Mouse (Mus musculus) hindbrain, embryonic 15.5 days (tissue): Measurements from ENCODE around the gene Cdiptos. TPM values are rescaled to one million over a fixed set of nuclear protein-coding genes. Genes with fewer than 3 reads are reported as not detected.

Source experiments
- ATAC-seq: fragments of 200-750 bp; cut with Nextera tagmentation; 2 replicates; pipeline ENCODE4 v1.8.0; 2017; ENCODE audit warnings: low read depth, moderate number of reproducible peaks, moderate TSS enrichment; ENCODE audit not compliant: low FRiP score
- H3K27ac ChIP-seq: fragments of 300-500 bp; sonication (generic); replicated peaks from 2 replicates; pipeline ENCODE4 v1.5.1; 2015; ENCODE audit warnings: mild to moderate bottlenecking, inconsistent platforms
- H3K27me3 ChIP-seq: fragments of 300-500 bp; sonication (generic); 2 replicates; pipeline ENCODE4 v1.6.1; 2015; ENCODE audit warnings: control low read depth, inconsistent platforms
- H3K36me3 ChIP-seq: fragments of 300-500 bp; sonication (generic); 2 replicates; pipeline ENCODE4 v1.6.1; 2015; ENCODE audit warnings: control low read depth, inconsistent platforms
- H3K4me1 ChIP-seq: fragments of 300-500 bp; sonication (generic); replicated peaks from 2 replicates; pipeline ENCODE4 v1.6.1; 2015; ENCODE audit warnings: control low read depth, inconsistent platforms
- H3K4me2 ChIP-seq: fragments of 300-500 bp; sonication (generic); 2 replicates; pipeline ENCODE4 v1.6.1; 2015; ENCODE audit warnings: moderate library complexity, mild to moderate bottlenecking, inconsistent platforms
- H3K4me3 ChIP-seq: fragments of 300-500 bp; sonication (generic); 2 replicates; pipeline ENCODE4 v1.5.1; 2015; ENCODE audit warnings: mild to moderate bottlenecking, inconsistent platforms
- H3K9ac ChIP-seq: fragments of 300-500 bp; sonication (generic); 2 replicates; pipeline ENCODE4 v1.6.1; 2015; ENCODE audit warnings: inconsistent platforms
- H3K9me3 ChIP-seq: fragments of 300-500 bp; sonication (generic); 2 replicates; pipeline ENCODE4 v1.6.1; 2016; ENCODE audit warnings: control low read depth, inconsistent platforms
- WGBS: fragments of 180-500 bp; shearing (Covaris S2); methylation state at CpG from one replicate; pipeline ENCODE4 v1.1.7; 2015; 5-methylcytosine and 5-hydroxymethylcytosine counted together
- polyA plus RNA-seq: library from polyadenylated mRNA; unstranded; fragments of >200 nt; fragmentation: Nextera tagmentation; extraction: Ambion mirVana; gene quantifications from 2 replicates; pipeline ENCODE4 v1.2.1, GENCODE M21; 2015

Gene Cdiptos
- polyA plus RNA-seq, 1 experiment from 2014 or later: 0.67 TPM

GRCm38 (mm10) chr7:126941801-126942200 is 34.1 kb downstream of the Cdiptos start:
- no peak for ATAC-seq
- H3K36me3 ChIP-seq: peaks cover 42% of the 10 kb centered on the region
- H3K9me3 ChIP-seq: no peaks in the 10 kb centered on the region
- 55% methylated on average over 5 of the region's 5 CpGs for WGBS
- no peaks in the 10 kb centered on the region for H3K27me3 ChIP-seq
- no peak overlapping the region for H3K4me2 ChIP-seq
- no peak overlapping the region for H3K9ac ChIP-seq
- H3K4me1 ChIP-seq: peaks cover 8% of the 10 kb centered on the region
- H3K4me3 ChIP-seq: no peak overlapping the region
- H3K27ac ChIP-seq: no peak overlapping the region

- WGBS: 48% methylated on average over 6 of the region's 6 CpGs
- H3K4me2 ChIP-seq: no peak overlapping the region
- peaks cover 48% of the 10 kb centered on the region for H3K36me3 ChIP-seq
- H3K27me3 ChIP-seq: no peaks in the 10 kb centered on the region
- H3K9me3 ChIP-seq: no peaks in the 10 kb centered on the region
- no peak overlapping the region for H3K27ac ChIP-seq
- no peak for ATAC-seq
- H3K4me1 ChIP-seq: peaks cover 1% of the 10 kb centered on the region; the same call in 1 of the 2 replicates
- no peak overlapping the region for H3K4me3 ChIP-seq
- no peak overlapping the region for H3K9ac ChIP-seq
These were observed 34.7 kb downstream of the Cdiptos start for GRCm38 (mm10) chr7:126941171-126941570.

- Histone ChIP-seq H3K4me3 (no peak overlapping the region), H3K4me2 (no peak overlapping the region), H3K27me3 (no peaks in the 10 kb centered on the region), H3K27ac (no peak overlapping the region), H3K9ac (no peak overlapping the region), H3K9me3 (no peaks in the 10 kb centered on the region), H3K36me3 (peaks cover 25% of the 10 kb centered on the region), H3K4me1 (peaks cover 12% of the 10 kb centered on the region)
- no peak for ATAC-seq
- WGBS: 85% methylated on average over 2 of the region's 2 CpGs
These were observed 43.2 kb downstream of the Cdiptos start for GRCm38 (mm10) chr7:126932652-126933051.

- ATAC-seq: peak; percentile 81; the same call in 1 of the 2 replicates
- under 1% methylated on average over 27 of the region's 27 CpGs for WGBS
- Histone ChIP-seq H3K4me1 (peaks cover 12% of the 10 kb centered on the region), H3K36me3 (0 out of 2 replicates have a peak, but pooled peaks cover 8% of the 10 kb centered on the region), H3K9me3 (no peaks in the 10 kb centered on the region), H3K27ac (peak overlapping the region; percentile 82), H3K4me2 (peak overlapping the region; percentile 88), H3K4me3 (peak overlapping the region; percentile 66), H3K9ac (peak overlapping the region; percentile 57), H3K27me3 (no peaks in the 10 kb centered on the region)
These were observed 46.9 kb downstream of the Cdiptos start for GRCm38 (mm10) chr7:126929046-126929445.

- Histone ChIP-seq H3K4me2 (peak within 1 kb of the TSS; percentile 88), H3K4me3 (peak within 1 kb of the TSS; percentile 66), H3K36me3 (0 out of 2 replicates have a peak, but pooled peaks cover 5% of the 10 kb centered on the region), H3K27me3 (no peaks in the 10 kb centered on the region), H3K4me1 (peaks cover 12% of the 10 kb centered on the region), H3K27ac (peak within 1 kb of the TSS; percentile 82), H3K9me3 (no peaks in the 10 kb centered on the region), H3K9ac (peak within 1 kb of the TSS; percentile 57)
- ATAC-seq: peak; percentile 96
- WGBS: 4% methylated on average over 56 of the region's 56 CpGs
These were observed 47.4 kb downstream of the Cdiptos start, which contains the start of gene Kctd13 for GRCm38 (mm10) chr7:126928384-126929037. TSS of gene Kctd13 (plus strand) at chr7:126928879.

- WGBS: 66% methylated on average over 3 of the region's 3 CpGs
- Histone ChIP-seq H3K9me3 (no peaks in the 10 kb centered on the region), H3K36me3 (no peaks in the 10 kb centered on the region), H3K4me2 (no peak overlapping the region), H3K27me3 (no peaks in the 10 kb centered on the region), H3K9ac (no peak overlapping the region), H3K4me3 (no peak overlapping the region), H3K27ac (no peak overlapping the region), H3K4me1 (peaks cover 17% of the 10 kb centered on the region)
- no peak for ATAC-seq
These were observed 49.6 kb downstream of the Cdiptos start for GRCm38 (mm10) chr7:126926299-126926698.

GRCm38 (mm10) chr7:126923999-126924398 is 51.9 kb downstream of the Cdiptos start:
- 34% methylated on average over 5 of the region's 5 CpGs for WGBS

GRCm38 (mm10) chr7:126922624-126923060 is 53.3 kb downstream of the Cdiptos start, which contains the start of gene Tmem219:
TSS of gene Tmem219 (minus strand) at chr7:126922917.
- WGBS: 13% methylated on average over 5 of the region's 5 CpGs
- no peak within 1 kb of the TSS for H3K9ac ChIP-seq
- no peaks in the 10 kb centered on the region for H3K27me3 ChIP-seq
- no peaks in the 10 kb centered on the region for H3K9me3 ChIP-seq
- H3K36me3 ChIP-seq: no peaks in the 10 kb centered on the region
- H3K4me2 ChIP-seq: no peak within 1 kb of the TSS
- 0 out of 2 replicates have a peak within 1 kb of the TSS, but pooled peaks have one; percentile 31 for H3K27ac ChIP-seq
- no peak within 1 kb of the TSS for H3K4me3 ChIP-seq
- ATAC-seq: no peak
- H3K4me1 ChIP-seq: 0 out of 2 replicates have a peak, but pooled peaks cover 5% of the 10 kb centered on the region

More at GRCm38 (mm10) chr7:126923999-126924398, 51.9 kb downstream of the Cdiptos start:
- Histone ChIP-seq H3K4me2 (no peak overlapping the region), H3K27me3 (no peaks in the 10 kb centered on the region), H3K4me3 (no peak overlapping the region), H3K9ac (no peak overlapping the region), H3K36me3 (no peaks in the 10 kb centered on the region), H3K27ac (no peak overlapping the region), H3K9me3 (no peaks in the 10 kb centered on the region), H3K4me1 (0 out of 2 replicates have a peak, but pooled peaks cover 5% of the 10 kb centered on the region)
- ATAC-seq: no peak

Other genes with a start within 250 kb of the Cdiptos start
- 107 and 115 TPM in 2 replicates for gene Mapk3, start 216.5 kb downstream of the Cdiptos start, polyA plus RNA-seq
- gene Gdpd3, start 209.8 kb downstream of the Cdiptos start, polyA plus RNA-seq: 1.5 TPM in 2 replicates
- 191 and 203 TPM in 2 replicates for gene Ypel3, start 199.1 kb downstream of the Cdiptos start, polyA plus RNA-seq
- 0.62 and 0.75 TPM in 2 replicates for gene Tbx6, start 194.6 kb downstream of the Cdiptos start, polyA plus RNA-seq
- gene Ppp4c, start 183.6 kb downstream of the Cdiptos start, polyA plus RNA-seq: 174 and 176 TPM in 2 replicates
- gene Fam57b, start 178.4 kb downstream of the Cdiptos start, polyA plus RNA-seq: 49.9 and 60.8 TPM in 2 replicates
- gene 4930451I11Rik, start 144.5 kb downstream of the Cdiptos start, polyA plus RNA-seq: 0.43 TPM in 1 of 2 replicates, not detected in the other
- 28.2 and 28.8 TPM in 2 replicates for gene Doc2a, start 128.7 kb downstream of the Cdiptos start, polyA plus RNA-seq
- 22.6 and 24.0 TPM in 2 replicates for gene Hirip3, start 114.1 kb downstream of the Cdiptos start, polyA plus RNA-seq
- gene Ino80e, start 113.7 kb downstream of the Cdiptos start, polyA plus RNA-seq: 91.5 and 94.6 TPM in 2 replicates
- gene Taok2, start 91.4 kb downstream of the Cdiptos start, polyA plus RNA-seq: 56.2 and 58.1 TPM in 2 replicates
- 28.6 and 30.4 TPM in 2 replicates for gene Tmem219, start 53.2 kb downstream of the Cdiptos start, polyA plus RNA-seq
- gene Kctd13, start 47.2 kb downstream of the Cdiptos start, polyA plus RNA-seq: 118 and 130 TPM in 2 replicates
- gene Asphd1, start 26.5 kb downstream of the Cdiptos start, polyA plus RNA-seq: 9.8 and 10.1 TPM in 2 replicates
- 49.3 and 55.9 TPM in 2 replicates for gene Sez6l2, start 25.5 kb downstream of the Cdiptos start, polyA plus RNA-seq
- 131 and 140 TPM in 2 replicates for gene Cdipt, start 184 bp downstream of the Cdiptos start, polyA plus RNA-seq
- gene Mvp, start 38.5 kb upstream of the Cdiptos start, polyA plus RNA-seq: 4.8 and 5.5 TPM in 2 replicates
- gene Pagr1b, start 40.4 kb upstream of the Cdiptos start, polyA plus RNA-seq: 0.28 TPM in 1 of 2 replicates, not detected in the other
- gene Pagr1a, start 41.3 kb upstream of the Cdiptos start, polyA plus RNA-seq: 28.1 and 46.9 TPM in 2 replicates
- gene Gm42742, start 45.0 kb upstream of the Cdiptos start, polyA plus RNA-seq: 63.3 and 77.5 TPM in 2 replicates
- 54.2 and 62.4 TPM in 2 replicates for gene Prrt2, start 45.1 kb upstream of the Cdiptos start, polyA plus RNA-seq
- gene Maz, start 50.9 kb upstream of the Cdiptos start, polyA plus RNA-seq: 84.0 and 87.3 TPM in 2 replicates
- gene Kif22, start 66.4 kb upstream of the Cdiptos start, polyA plus RNA-seq: 26.1 and 31.7 TPM in 2 replicates
- gene Zg16, start 111.2 kb upstream of the Cdiptos start, polyA plus RNA-seq: not detected in 2 replicates
- gene AI467606, start 115.3 kb upstream of the Cdiptos start, polyA plus RNA-seq: 2.0 and 3.3 TPM in 2 replicates
- gene Qprt, start 146.1 kb upstream of the Cdiptos start, polyA plus RNA-seq: 0.70 and 1.1 TPM in 2 replicates
- gene Spn, start 161.7 kb upstream of the Cdiptos start, polyA plus RNA-seq: 0.05 and 0.06 TPM in 2 replicates
- 72.1 and 72.3 TPM in 2 replicates for gene Cd2bp2, start 220.0 kb upstream of the Cdiptos start, polyA plus RNA-seq
- 37.2 and 38.8 TPM in 2 replicates for gene Tbc1d10b, start 232.4 kb upstream of the Cdiptos start, polyA plus RNA-seq
- gene Mylpf, start 232.8 kb upstream of the Cdiptos start, polyA plus RNA-seq: 4.9 and 5.0 TPM in 2 replicates